Mouse (Mus musculus) heart, postnatal 25 days (tissue): ENCODE measurements around the gene Zfp493. TPM values are rescaled to one million over a fixed set of nuclear protein-coding genes. Genes with fewer than 3 reads are reported as not detected.
A peak's percentile ranks its signal among the peaks of the same experiment; 100 is the strongest.
"Not testable (repeated sequence)": the region's sequence is repeated elsewhere in the genome, so short reads cannot be mapped to it uniquely, and the experiment has no call there.

Experiments used
- DNase-seq: peaks from one replicate; pipeline ENCODE4 v3.0.0; 2022; ENCODE audit warnings: low spot score
- intact Hi-C: fragments of 180-260 bp; cut with DNase I; formaldehyde crosslinking; loops from one replicate; pipeline ENCODE4 v1.15.1; 2025
- total RNA-seq, 2 experiments: library from RNA; stranded (reverse); gene quantifications; 2 replicates each; pipeline ENCODE4 v1.2.3; 2021

The Zfp493 gene
- total RNA-seq, result 1 to 10 TPM; 1.5 TPM

- peak; percentile 27 for DNase-seq
- intact Hi-C loops, result loop anchor here (2.0 to 5.0 kb wide), 2 partner anchors 25 to 33 kb away; partner anchors contain the start of genes Zfp273 and Zfp85
Observed at GRCm38 (mm10) chr13:67779265-67780221, at the start of gene Zfp493. Zfp493 (plus strand) TSS chr13:67779693.

- intact Hi-C loops, result not testable (repeated sequence)
Observed at GRCm38 (mm10) chr13:67734391-67734790, 45.1 kb upstream of the Zfp493 start.

GRCm38 (mm10) chr13:67742941-67743340, 36.6 kb upstream of the Zfp493 start:
- DNase-seq, result no peak

More at GRCm38 (mm10) chr13:67734391-67734790, 45.1 kb upstream of the Zfp493 start:
- not testable (repeated sequence) for DNase-seq

GRCm38 (mm10) chr13:67743896-67744295, 35.6 kb upstream of the Zfp493 start:
- DNase-seq, result no peak
- intact Hi-C loops, result no loop called here

More at GRCm38 (mm10) chr13:67742941-67743340, 36.6 kb upstream of the Zfp493 start:
- intact Hi-C loops, result no loop called here

- peak; percentile 28 for DNase-seq
- intact Hi-C loops, result loop anchor here (2.0 to 5.0 kb wide), 3 partner anchors 24 to 58 kb away; partner anchors contain the start of genes Zfp273, Zfp493 and Zfp65
Observed at GRCm38 (mm10) chr13:67754333-67755306, 24.9 kb upstream of the Zfp493 start, which contains the start of gene Zfp85. Zfp85 (minus strand) TSS chr13:67755228.

GRCm38 (mm10) chr13:67755761-67756160, 23.7 kb upstream of the Zfp493 start:
- intact Hi-C loops, result loop anchor here (2.0 to 5.0 kb wide), 3 partner anchors 23 to 57 kb away; partner anchors contain the start of genes Zfp273, Zfp493 and Zfp65
- no peak for DNase-seq

GRCm38 (mm10) chr13:67759966-67760365, 19.5 kb upstream of the Zfp493 start:
- intact Hi-C loops, result loop anchor here (5.0 kb wide), 1 partner anchor 52 kb away; the partner anchor contains the start of gene Zfp273
- DNase-seq, result no peak

- no peak for DNase-seq
- intact Hi-C loops, result no loop called here
Observed at GRCm38 (mm10) chr13:67763031-67763768, 16.3 kb upstream of the Zfp493 start.

GRCm38 (mm10) chr13:67791921-67792455, 12.5 kb downstream of the Zfp493 start:
- intact Hi-C loops, result no loop called here
- DNase-seq, result no peak

- intact Hi-C loops, result no loop called here
- no peak for DNase-seq
Observed at GRCm38 (mm10) chr13:67798618-67799017, 19.1 kb downstream of the Zfp493 start.

- intact Hi-C loops, DNase-seq: not testable (repeated sequence)
Observed at GRCm38 (mm10) chr13:67799151-67799550, 19.7 kb downstream of the Zfp493 start.

- intact Hi-C loops, result loop anchor here (1.0 to 10.0 kb wide), 4 partner anchors 34 to 287 kb away; partner anchors contain the start of genes Gm26965, Zfp493, Zfp85 and Zfp87
- no peak for DNase-seq
Observed at GRCm38 (mm10) chr13:67811651-67812210, 32.2 kb downstream of the Zfp493 start.

- no peak for DNase-seq
- intact Hi-C loops, result loop anchor here (1.0 to 10.0 kb wide), 4 partner anchors 36 to 288 kb away; partner anchors contain the start of genes Gm26965, Zfp493, Zfp85 and Zfp87
Observed at GRCm38 (mm10) chr13:67812961-67813709, 33.6 kb downstream of the Zfp493 start.

- peak; percentile 57 for DNase-seq
- intact Hi-C loops, result loop anchor here (5.0 to 10.0 kb wide), 3 partner anchors 37 to 289 kb away; partner anchors contain the start of genes Gm26965, Zfp493, Zfp85 and Zfp87
Observed at GRCm38 (mm10) chr13:67813710-67814660, 34.5 kb downstream of the Zfp493 start, which contains the start of gene Zfp273. Zfp273 (plus strand) TSS chr13:67813740.

- intact Hi-C loops, result loop anchor here (10.0 kb wide), 1 partner anchor 294 kb away; the partner anchor contains the start of genes Gm26965 and Zfp87
- DNase-seq, result no peak
Observed at GRCm38 (mm10) chr13:67818636-67819035, 39.1 kb downstream of the Zfp493 start.

- intact Hi-C loops, result loop anchor here (5.0 kb wide), 1 partner anchor 109 kb away; no protein-coding TSS in a partner anchor
- DNase-seq, result no peak
Observed at GRCm38 (mm10) chr13:67830911-67831336, 51.4 kb downstream of the Zfp493 start, which contains the start of gene Gm10037. Gm10037 (plus strand) TSS chr13:67831106.
